Mouse (Mus musculus): ENCODE results near the gene Ncor1.

GRCm38 (mm10) chr11:62486949-62487348 lies 28.6 kb upstream of the Ncor1 start:
- no peak for TF ChIP-seq POLR2A (IDR thresholded peaks at IDR 0.05; ENCODE audit: control insufficient read depth, low read depth, low read length)
- no peak for TF ChIP-seq CTCF (IDR thresholded peaks at IDR 0.05; ENCODE audit: control insufficient read depth, insufficient read depth, insufficient replicate concordance, low read depth, low read length)

Measured in testis, adult 2 months (tissue).